Mouse (Mus musculus) kidney, embryonic 16.5 days (tissue): ENCODE results near the gene Hmx1. TPM values are rescaled to one million over a fixed set of nuclear protein-coding genes. Genes with fewer than 3 reads are reported as not detected.

Experiments used
- ATAC-seq: fragments of 200-750 bp; cut with Nextera tagmentation; 2 replicates; pipeline ENCODE4 v1.8.0; 2017; ENCODE audit warnings: moderate TSS enrichment; ENCODE audit not compliant: low FRiP score, low TSS enrichment
- H3K27ac ChIP-seq: fragments of 300-500 bp; sonication (generic); 2 replicates; pipeline ENCODE4 v1.5.1; 2014; ENCODE audit warnings: low read length
- H3K27me3 ChIP-seq: fragments of 300-500 bp; sonication (generic); 2 replicates; pipeline ENCODE4 v1.6.1; 2014; ENCODE audit warnings: low read length, control low read depth, mixed read lengths; ENCODE audit not compliant: insufficient read depth
- H3K36me3 ChIP-seq: fragments of 300-500 bp; sonication (generic); 2 replicates; pipeline ENCODE4 v1.6.1; 2014; ENCODE audit warnings: low read length, control low read depth, mixed read lengths; ENCODE audit not compliant: insufficient read depth
- H3K4me1 ChIP-seq: fragments of 300-500 bp; sonication (generic); 2 replicates; pipeline ENCODE4 v1.6.1; 2014; ENCODE audit warnings: low read length, control low read depth, mixed read lengths; ENCODE audit not compliant: insufficient read depth
- H3K4me2 ChIP-seq: fragments of 300-500 bp; sonication (generic); replicated peaks from 2 replicates; pipeline ENCODE4 v1.6.1; 2014; ENCODE audit warnings: low read depth, low read length
- H3K4me3 ChIP-seq: fragments of 300-500 bp; sonication (generic); 2 replicates; pipeline ENCODE4 v1.5.1; 2014; ENCODE audit warnings: mild to moderate bottlenecking, low read length
- H3K9ac ChIP-seq: fragments of 300-500 bp; sonication (generic); replicated peaks from 2 replicates; pipeline ENCODE4 v1.6.1; 2014; ENCODE audit warnings: low read length
- H3K9me3 ChIP-seq: fragments of 300-500 bp; sonication (generic); 2 replicates; pipeline ENCODE4 v1.6.1; 2016; ENCODE audit warnings: low read length, control low read depth
- WGBS: fragments of 180-500 bp; shearing (Covaris S2); extraction: QIAGEN DNeasy Blood & Tissue Kit; methylation state at CpG from one replicate; pipeline ENCODE4 v1.1.7; 2014; 5-methylcytosine and 5-hydroxymethylcytosine counted together
- polyA plus RNA-seq: library from polyadenylated mRNA; unstranded; fragments of >200 nt; fragmentation: Nextera tagmentation; extraction: Ambion mirVana; gene quantifications from 2 replicates; pipeline ENCODE4 v1.2.1, GENCODE M21; 2015

Gene Hmx1
- polyA plus RNA-seq, 1 experiment from 2014 or later, result not detected

GRCm38 (mm10) chr5:35425218-35425617 lies 36.3 kb downstream of the Hmx1 start:
- ATAC-seq, result no peak
- 13% methylated on average over 11 of the region's 11 CpGs for WGBS
- no peak overlapping the region for H3K4me2 ChIP-seq

GRCm38 (mm10) chr5:35427901-35428300 lies 39.0 kb downstream of the Hmx1 start:
- 55% methylated on average over 6 of the region's 6 CpGs for WGBS
- Histone ChIP-seq H3K27ac (no peak overlapping the region), H3K4me1 (no peaks in the 10 kb centered on the region), H3K36me3 (no peaks in the 10 kb centered on the region), H3K9ac (no peak overlapping the region), H3K4me3 (no peak overlapping the region), H3K4me2 (no peak overlapping the region), H3K27me3 (no peaks in the 10 kb centered on the region), H3K9me3 (no peaks in the 10 kb centered on the region)
- no peak for ATAC-seq

More at GRCm38 (mm10) chr5:35425218-35425617, 36.3 kb downstream of the Hmx1 start:
- no peak overlapping the region for H3K9ac ChIP-seq
- H3K4me3 ChIP-seq, result no peak overlapping the region
- no peaks in the 10 kb centered on the region for H3K36me3 ChIP-seq
- no peaks in the 10 kb centered on the region for H3K4me1 ChIP-seq
- H3K27ac ChIP-seq, result no peak overlapping the region
- no peaks in the 10 kb centered on the region for H3K9me3 ChIP-seq
- H3K27me3 ChIP-seq, result no peaks in the 10 kb centered on the region

- H3K4me2 ChIP-seq, result no peak overlapping the region
- H3K9me3 ChIP-seq, result no peaks in the 10 kb centered on the region
- no peaks in the 10 kb centered on the region for H3K4me1 ChIP-seq
- H3K4me3 ChIP-seq, result no peak overlapping the region
- H3K9ac ChIP-seq, result no peak overlapping the region
- H3K27ac ChIP-seq, result no peak overlapping the region
- no peak for ATAC-seq
- no peaks in the 10 kb centered on the region for H3K36me3 ChIP-seq
- H3K27me3 ChIP-seq, result no peaks in the 10 kb centered on the region
- WGBS, result 87% methylated on average over 6 of the region's 6 CpGs
Observed at GRCm38 (mm10) chr5:35428421-35428820, 39.5 kb downstream of the Hmx1 start.

- H3K4me1 ChIP-seq, result no peaks in the 10 kb centered on the region
- H3K4me2 ChIP-seq, result no peak overlapping the region
- no peak overlapping the region for H3K9ac ChIP-seq
- ATAC-seq, result no peak
- 50% methylated on average over 6 of the region's 6 CpGs for WGBS
- no peaks in the 10 kb centered on the region for H3K9me3 ChIP-seq
- no peak overlapping the region for H3K27ac ChIP-seq
- H3K36me3 ChIP-seq, result no peaks in the 10 kb centered on the region
- no peak overlapping the region for H3K4me3 ChIP-seq
- H3K27me3 ChIP-seq, result no peaks in the 10 kb centered on the region
Observed at GRCm38 (mm10) chr5:35432098-35432497, 43.2 kb downstream of the Hmx1 start.

- Histone ChIP-seq H3K27me3 (no peaks in the 10 kb centered on the region), H3K4me1 (no peaks in the 10 kb centered on the region), H3K9ac (no peak overlapping the region), H3K36me3 (no peaks in the 10 kb centered on the region), H3K27ac (no peak overlapping the region), H3K9me3 (no peaks in the 10 kb centered on the region), H3K4me2 (no peak overlapping the region), H3K4me3 (no peak overlapping the region)
- 45% methylated on average over 5 of the region's 5 CpGs for WGBS
- no peak for ATAC-seq
Observed at GRCm38 (mm10) chr5:35434038-35434437, 45.1 kb downstream of the Hmx1 start.

- Histone ChIP-seq H3K27ac (no peak overlapping the region), H3K9ac (no peak overlapping the region), H3K4me2 (no peak overlapping the region), H3K9me3 (no peaks in the 10 kb centered on the region), H3K36me3 (no peaks in the 10 kb centered on the region), H3K27me3 (no peaks in the 10 kb centered on the region), H3K4me1 (no peaks in the 10 kb centered on the region), H3K4me3 (no peak overlapping the region)
- ATAC-seq, result no peak
- WGBS, result 38% methylated on average over 6 of the region's 6 CpGs
Observed at GRCm38 (mm10) chr5:35434703-35435102, 45.8 kb downstream of the Hmx1 start.

- Histone ChIP-seq H3K4me3 (no peak overlapping the region), H3K27ac (no peak overlapping the region), H3K36me3 (no peaks in the 10 kb centered on the region), H3K4me1 (no peaks in the 10 kb centered on the region), H3K9me3 (no peaks in the 10 kb centered on the region), H3K9ac (no peak overlapping the region), H3K4me2 (no peak overlapping the region), H3K27me3 (no peaks in the 10 kb centered on the region)
- ATAC-seq, result no peak
- WGBS, result 79% methylated on average over 6 of the region's 6 CpGs
Observed at GRCm38 (mm10) chr5:35438805-35439204, 49.9 kb downstream of the Hmx1 start.

GRCm38 (mm10) chr5:35440459-35440858 lies 51.6 kb downstream of the Hmx1 start:
- no peaks in the 10 kb centered on the region for H3K4me1 ChIP-seq
- H3K9ac ChIP-seq, result no peak overlapping the region
- 46% methylated on average over 8 of the region's 8 CpGs for WGBS

GRCm38 (mm10) chr5:35441411-35441810 lies 52.5 kb downstream of the Hmx1 start:
- 58% methylated on average over 9 of the region's 9 CpGs for WGBS
- ATAC-seq, result no peak
- Histone ChIP-seq H3K9me3 (no peaks in the 10 kb centered on the region), H3K9ac (no peak overlapping the region), H3K36me3 (no peaks in the 10 kb centered on the region), H3K4me1 (no peaks in the 10 kb centered on the region), H3K27ac (no peak overlapping the region), H3K4me2 (no peak overlapping the region), H3K4me3 (no peak overlapping the region), H3K27me3 (no peaks in the 10 kb centered on the region)

More at GRCm38 (mm10) chr5:35440459-35440858, 51.6 kb downstream of the Hmx1 start:
- Histone ChIP-seq H3K36me3 (no peaks in the 10 kb centered on the region), H3K27me3 (no peaks in the 10 kb centered on the region), H3K4me2 (no peak overlapping the region), H3K27ac (no peak overlapping the region), H3K4me3 (no peak overlapping the region), H3K9me3 (no peaks in the 10 kb centered on the region)
- no peak for ATAC-seq

- 90% methylated on average over 12 of the region's 12 CpGs for WGBS
Observed at GRCm38 (mm10) chr5:35444731-35445130, 55.8 kb downstream of the Hmx1 start.

More at GRCm38 (mm10) chr5:35444731-35445130, 55.8 kb downstream of the Hmx1 start:
- Histone ChIP-seq H3K27me3 (peaks cover 3% of the 10 kb centered on the region; the same call in 1 of the 2 replicates), H3K9me3 (no peaks in the 10 kb centered on the region), H3K4me3 (no peak overlapping the region), H3K4me1 (peaks cover 10% of the 10 kb centered on the region; the same call in 1 of the 2 replicates), H3K27ac (no peak overlapping the region), H3K4me2 (no peak overlapping the region), H3K36me3 (no peaks in the 10 kb centered on the region), H3K9ac (no peak overlapping the region)
- ATAC-seq, result no peak
